Mouse (Mus musculus): ENCODE measurements around the gene Etl4.
"Not testable (repeated sequence)": the region's sequence is repeated elsewhere in the genome, so short reads cannot be mapped to it uniquely, and the experiment has no call there.

DNA sequence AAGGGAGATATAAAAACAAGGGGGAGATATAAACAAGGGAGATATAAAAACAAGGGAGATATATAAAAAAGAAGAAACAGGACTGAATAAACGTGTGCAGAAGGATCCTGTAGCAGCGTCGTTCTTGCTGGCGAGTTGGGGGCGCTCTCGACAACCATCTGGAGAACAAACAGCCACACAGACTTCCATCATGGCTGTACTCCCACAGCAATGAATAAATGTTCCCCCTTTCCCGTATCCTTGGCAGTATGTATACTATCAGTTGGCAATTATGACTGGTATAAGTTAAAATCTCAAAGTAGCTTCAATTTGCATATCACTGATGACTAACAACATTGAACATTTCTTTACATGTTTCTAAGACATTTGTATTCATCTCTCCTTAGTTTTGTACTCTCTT lies 277.6 kb downstream of the Etl4 start:
- TF ChIP-seq ZC3H11A (IDR thresholded peaks at IDR 0.05; ENCODE audit: borderline replicate concordance, low read depth, low read length); ZNF384 (IDR thresholded peaks at IDR 0.05; ENCODE audit: low read depth, low read length); HCFC1 (IDR thresholded peaks at IDR 0.05; ENCODE audit: borderline replicate concordance, insufficient read depth, low read length): not testable (repeated sequence)

Data from ES-E14 (cell line).